In genomic region chr1:130170290-130170689, GRCm38 (mm10) we compare ENCODE assay signal across 22 mouse cellular contexts.
DNase-seq lines count a peak whose midpoint lies in the region; ATAC-seq and TF ChIP-seq lines count a peak whose summit lies in the region.
"Had no signal": no experiment of that assay in that cellular context is flagged by ENCODE, and none has a peak within 500 bp of the region (broad histone marks: within the 10 kb centered on the region; RNA-seq: fewer than 3 reads in every experiment).

No protein-coding gene starts in this region.

- TF ChIP-seq POLR2A in heart, adult 2 months (IDR thresholded peaks at IDR 0.05; ENCODE audit: insufficient read depth, low read depth, low read length), result no peak

- no peak for DNase-seq in forebrain, embryonic 11.5 days (ENCODE audit: low spot score)
- DNase-seq in midbrain, embryonic 11.5 days (ENCODE audit: low spot score, missing footprints), result no peak
- no peak for DNase-seq in midbrain, embryonic 10.5 days (ENCODE audit: low spot score)
- no peak for DNase-seq in heart, adult 2 months
- no peak for DNase-seq in spleen, postnatal 36 days (ENCODE audit: low spot score in 2 of 2)
- DNase-seq: adrenal gland, adult 8-10 months; adrenal gland, postnatal 36 days; B cell, adult 2 months; cerebellum, adult 11-12 months; cerebellum, adult 9-11 months; cerebellum, postnatal 36 days; gastrocnemius, postnatal 10 days; heart, adult 18-20 months; heart, postnatal 14 days had no signal

- ATAC-seq in forebrain, embryonic 13.5 days, result peak; percentile 82
- no peak; the same call in 1 of the 2 replicates for ATAC-seq in forebrain, embryonic 11.5 days (replicated peaks; ENCODE audit: low FRiP score)
- peak; percentile 70 for ATAC-seq in midbrain, embryonic 11.5 days (ENCODE audit: low FRiP score)
- peak; percentile 63; the same call in 1 of the 2 replicates for ATAC-seq in midbrain, embryonic 13.5 days
- ATAC-seq: CD4-positive, CD25-positive, alpha-beta regulatory T cell, adult 4 months had no signal

- H3K9me3 ChIP-seq in forebrain, embryonic 13.5 days (replicated peaks), result no peaks in the 10 kb centered on the region
- H3K9me3 ChIP-seq in forebrain, embryonic 11.5 days (ENCODE audit: control insufficient read depth, low read length), result no peaks in the 10 kb centered on the region
- no peaks in the 10 kb centered on the region for H3K9me3 ChIP-seq in midbrain, embryonic 11.5 days (ENCODE audit: control insufficient read depth, low read length)
- H3K9me3 ChIP-seq in midbrain, embryonic 10.5 days (replicated peaks), result no peaks in the 10 kb centered on the region
- no peaks in the 10 kb centered on the region for H3K9me3 ChIP-seq in midbrain, embryonic 13.5 days
- H3K9me3 ChIP-seq: embryonic facial prominence, embryonic 13.5 days; G1E; heart, embryonic 15.5 days; hindbrain, embryonic 15.5 days had no signal

- peaks cover 5% of the 10 kb centered on the region; the same call in 1 of the 2 replicates for H3K4me1 ChIP-seq in forebrain, embryonic 13.5 days
- no peaks in the 10 kb centered on the region for H3K4me1 ChIP-seq in forebrain, embryonic 11.5 days (replicated peaks; ENCODE audit: control insufficient read depth, insufficient read depth, low read length)
- peaks cover 2% of the 10 kb centered on the region; the same call in 1 of the 2 replicates for H3K4me1 ChIP-seq in midbrain, embryonic 11.5 days (ENCODE audit: control insufficient read depth, insufficient read depth, low read length)
- H3K4me1 ChIP-seq in midbrain, embryonic 10.5 days, result peaks cover 7% of the 10 kb centered on the region
- peaks cover 7% of the 10 kb centered on the region for H3K4me1 ChIP-seq in midbrain, embryonic 13.5 days (replicated peaks)
- no peaks in the 10 kb centered on the region for H3K4me1 ChIP-seq in heart, adult 2 months (ENCODE audit: control insufficient read depth, insufficient read depth, low read length)
- H3K4me1 ChIP-seq: embryonic facial prominence, embryonic 13.5 days; heart, embryonic 15.5 days had no signal

- H3K27ac ChIP-seq in forebrain, embryonic 13.5 days, result no peak overlapping the region
- H3K27ac ChIP-seq in forebrain, embryonic 11.5 days (ENCODE audit: low read depth, low read length), result no peak overlapping the region
- H3K27ac ChIP-seq in midbrain, embryonic 11.5 days (ENCODE audit: low read depth, low read length), result no peak overlapping the region
- no peak overlapping the region for H3K27ac ChIP-seq in midbrain, embryonic 10.5 days (replicated peaks)
- no peak overlapping the region for H3K27ac ChIP-seq in midbrain, embryonic 13.5 days
- H3K27ac ChIP-seq in heart, adult 2 months, result no peak overlapping the region
- H3K27ac ChIP-seq: embryonic facial prominence, embryonic 13.5 days; heart, embryonic 15.5 days; hindbrain, embryonic 15.5 days had no signal

- WGBS in forebrain, embryonic 13.5 days, result 5% methylated on average over 1 of the region's 1 CpGs
- 30% methylated on average over 1 of the region's 1 CpGs for WGBS in forebrain, embryonic 11.5 days
- 18% methylated on average over 1 of the region's 1 CpGs for WGBS in midbrain, embryonic 11.5 days
- 25% methylated on average over 1 of the region's 1 CpGs for WGBS in midbrain, embryonic 10.5 days
- WGBS in midbrain, embryonic 13.5 days, result 14% methylated on average over 1 of the region's 1 CpGs
- 74% methylated on average over 1 of the region's 1 CpGs for WGBS in heart, adult 2 months

- H3K27me3 ChIP-seq in forebrain, embryonic 13.5 days, result no peaks in the 10 kb centered on the region
- no peaks in the 10 kb centered on the region for H3K27me3 ChIP-seq in forebrain, embryonic 11.5 days (ENCODE audit: control insufficient read depth, insufficient read depth, low read length)
- no peaks in the 10 kb centered on the region for H3K27me3 ChIP-seq in midbrain, embryonic 11.5 days (ENCODE audit: control insufficient read depth, insufficient read depth, low read length)
- H3K27me3 ChIP-seq in midbrain, embryonic 10.5 days (ENCODE audit: low read depth, poor library complexity, severe bottlenecking), result no peaks in the 10 kb centered on the region
- no peaks in the 10 kb centered on the region for H3K27me3 ChIP-seq in midbrain, embryonic 13.5 days
- no peaks in the 10 kb centered on the region for H3K27me3 ChIP-seq in heart, adult 2 months (ENCODE audit: control insufficient read depth, insufficient read depth, low read length)
- H3K27me3 ChIP-seq: embryonic facial prominence, embryonic 13.5 days; heart, embryonic 15.5 days; hindbrain, embryonic 15.5 days had no signal

- no peak for TF ChIP-seq CTCF in heart, adult 2 months (IDR thresholded peaks at IDR 0.05)

- H3K4me3 ChIP-seq in forebrain, embryonic 13.5 days, result no peak overlapping the region
- no peak overlapping the region for H3K4me3 ChIP-seq in forebrain, embryonic 11.5 days (ENCODE audit: low read depth, low read length)
- no peak overlapping the region for H3K4me3 ChIP-seq in midbrain, embryonic 11.5 days (ENCODE audit: low read depth, low read length)
- H3K4me3 ChIP-seq in midbrain, embryonic 10.5 days, result no peak overlapping the region
- no peak overlapping the region for H3K4me3 ChIP-seq in midbrain, embryonic 13.5 days (replicated peaks)
- H3K4me3 ChIP-seq in heart, adult 2 months, result no peak overlapping the region
- H3K4me3 ChIP-seq: embryonic facial prominence, embryonic 13.5 days; heart, embryonic 15.5 days; hindbrain, embryonic 15.5 days had no signal

- no peak overlapping the region for H3K4me2 ChIP-seq in forebrain, embryonic 13.5 days
- H3K4me2 ChIP-seq in forebrain, embryonic 11.5 days (ENCODE audit: low read depth, low read length, severe bottlenecking), result no peak overlapping the region
- no peak overlapping the region for H3K4me2 ChIP-seq in midbrain, embryonic 11.5 days
- no peak overlapping the region for H3K4me2 ChIP-seq in midbrain, embryonic 13.5 days (replicated peaks)
- H3K4me2 ChIP-seq: embryonic facial prominence, embryonic 13.5 days; heart, embryonic 11.5 days; heart, embryonic 15.5 days; hindbrain, embryonic 15.5 days had no signal

- no peak overlapping the region for H3K9ac ChIP-seq in forebrain, embryonic 13.5 days
- no peak overlapping the region for H3K9ac ChIP-seq in forebrain, embryonic 11.5 days (ENCODE audit: low read length)
- no peak overlapping the region for H3K9ac ChIP-seq in midbrain, embryonic 11.5 days (ENCODE audit: low read length)
- H3K9ac ChIP-seq in midbrain, embryonic 13.5 days (replicated peaks), result no peak overlapping the region
- H3K9ac ChIP-seq in heart, adult 2 months (ENCODE audit: low read depth, low read length), result no peak overlapping the region
- H3K9ac ChIP-seq: embryonic facial prominence, embryonic 13.5 days; heart, embryonic 15.5 days; hindbrain, embryonic 15.5 days had no signal

- intact Hi-C loops in heart, adult 2 months (cut with DNase I), result no loop called here

- no peak for TF ChIP-seq EP300 in heart, adult 2 months (IDR thresholded peaks at IDR 0.05; ENCODE audit: insufficient read depth, low read depth, low read length)

- no peaks in the 10 kb centered on the region for H3K36me3 ChIP-seq in forebrain, embryonic 13.5 days (ENCODE audit: poor library complexity, severe bottlenecking)
- no peaks in the 10 kb centered on the region for H3K36me3 ChIP-seq in forebrain, embryonic 11.5 days (ENCODE audit: control insufficient read depth, insufficient read depth, low read length)
- H3K36me3 ChIP-seq in midbrain, embryonic 11.5 days (ENCODE audit: control insufficient read depth, insufficient read depth, low read length), result no peaks in the 10 kb centered on the region
- H3K36me3 ChIP-seq in midbrain, embryonic 10.5 days, result no peaks in the 10 kb centered on the region
- H3K36me3 ChIP-seq in midbrain, embryonic 13.5 days, result no peaks in the 10 kb centered on the region
- H3K36me3 ChIP-seq in heart, adult 2 months (ENCODE audit: control insufficient read depth, insufficient read depth, low read length), result no peaks in the 10 kb centered on the region
- H3K36me3 ChIP-seq: embryonic facial prominence, embryonic 13.5 days; G1E; heart, embryonic 15.5 days; hindbrain, embryonic 15.5 days had no signal

- no peaks in the 10 kb centered on the region for H3K79me2 ChIP-seq in heart, adult 2 months (replicated peaks; ENCODE audit: control insufficient read depth, insufficient read depth, low read length)
